Mouse (Mus musculus): ENCODE measurements at regions not wholly inside any gene's neighbourhood (a gene's known extent, or its start where the extent isn't known, plus 50 kb on each side); places are given as distances from the start of the nearest gene placed in this dataset.
A peak's percentile ranks its signal among the peaks of the same experiment; 100 is the strongest.
"Not testable (repeated sequence)": the region's sequence is repeated elsewhere in the genome, so short reads cannot be mapped to it uniquely, and the experiment has no call there.

DNA sequence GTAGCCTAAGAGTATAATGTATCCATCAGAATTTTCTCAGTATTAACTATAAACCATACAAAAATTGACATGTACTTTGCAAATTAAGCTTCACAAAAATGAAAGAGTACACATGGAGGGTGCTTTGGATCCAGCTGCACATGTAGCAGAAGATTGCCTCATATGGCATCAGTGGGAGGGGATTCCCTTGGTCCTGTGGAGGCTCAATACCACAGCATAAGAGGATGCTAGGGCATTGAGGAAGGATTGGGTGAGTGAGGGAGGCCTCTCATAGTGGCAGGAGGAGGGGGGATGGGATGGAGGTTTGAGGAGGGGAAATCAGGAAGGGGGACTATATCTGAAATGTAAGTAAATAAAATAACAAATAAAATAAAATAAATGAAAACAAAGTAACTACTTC is 301.7 kb upstream of the Cntn5 start:
- DNase-seq (ENCODE audit: low read depth), result no peak

DNA sequence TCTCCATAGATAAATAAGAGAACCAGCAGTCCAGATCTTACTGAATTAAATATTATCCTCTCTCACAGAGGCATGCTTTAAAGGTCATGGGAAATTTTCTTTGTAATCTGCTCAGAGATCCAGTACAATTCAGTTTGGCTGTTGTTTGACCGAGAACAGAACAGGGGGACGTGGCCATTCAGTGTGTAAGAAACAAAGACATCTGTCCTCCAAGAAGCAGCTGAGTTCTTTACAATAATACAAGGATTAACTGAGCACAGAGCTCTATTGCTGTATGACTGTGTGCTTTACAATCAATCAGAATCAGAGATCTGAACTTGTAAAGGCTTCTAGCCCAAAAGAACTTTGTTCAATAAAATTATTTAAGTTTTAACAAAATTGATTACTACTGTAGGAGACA is 287.6 kb upstream of the Cntn5 start:
- no peak for DNase-seq (ENCODE audit: low read depth)

GRCm38 (mm10) chr9:11145799-11146198 is 241.2 kb upstream of the Cntn5 start:
- no peak for DNase-seq (ENCODE audit: low read depth)

- no peak for DNase-seq (ENCODE audit: low read depth)
Observed at GRCm38 (mm10) chr9:11126833-11127232, 222.3 kb upstream of the Cntn5 start.

GRCm38 (mm10) chr9:11119153-11119552 is 214.6 kb upstream of the Cntn5 start:
- DNase-seq (ENCODE audit: low read depth), result no peak

DNA sequence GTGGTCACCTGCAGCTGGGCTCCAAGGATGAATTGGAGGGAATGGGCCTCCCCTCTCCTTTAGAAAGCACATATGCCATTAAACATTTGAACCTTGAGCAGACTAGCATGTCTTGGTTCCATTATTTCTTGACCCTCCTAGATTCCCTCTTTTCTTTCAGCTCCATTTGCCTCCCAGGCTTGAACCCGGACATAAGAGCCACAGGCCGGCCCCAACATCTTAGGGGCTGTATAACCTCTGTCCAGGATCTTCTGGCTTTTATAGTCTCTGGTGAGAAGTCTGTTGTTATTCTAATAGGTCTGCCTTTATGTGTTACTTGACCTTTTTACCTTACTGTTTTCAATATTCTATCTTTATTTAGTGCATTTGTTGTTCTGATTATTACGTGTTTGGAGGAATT is 203.3 kb upstream of the Cntn5 start:
- not testable (repeated sequence) for DNase-seq (ENCODE audit: low read depth)

DNA sequence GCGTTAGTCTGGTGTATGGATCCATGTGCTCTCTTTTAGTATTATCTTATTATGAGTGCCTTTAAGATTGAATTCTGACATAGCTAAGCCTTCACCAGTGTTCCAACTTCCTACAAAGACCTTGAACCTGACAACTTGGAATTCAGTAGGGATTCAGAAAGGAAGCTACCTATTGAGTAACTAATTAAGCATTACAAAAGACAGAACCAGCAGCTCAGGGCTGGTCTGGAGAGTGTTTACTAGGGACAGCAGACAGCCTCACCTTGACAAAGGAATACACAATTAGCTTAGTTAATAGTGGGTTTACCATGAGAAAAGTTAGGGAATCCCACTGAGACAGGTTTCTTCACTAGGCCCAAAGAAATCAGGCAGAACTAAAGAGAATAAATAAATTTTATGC is 202.6 kb upstream of the Cntn5 start:
- DNase-seq (ENCODE audit: low read depth), result not testable (repeated sequence)

DNA sequence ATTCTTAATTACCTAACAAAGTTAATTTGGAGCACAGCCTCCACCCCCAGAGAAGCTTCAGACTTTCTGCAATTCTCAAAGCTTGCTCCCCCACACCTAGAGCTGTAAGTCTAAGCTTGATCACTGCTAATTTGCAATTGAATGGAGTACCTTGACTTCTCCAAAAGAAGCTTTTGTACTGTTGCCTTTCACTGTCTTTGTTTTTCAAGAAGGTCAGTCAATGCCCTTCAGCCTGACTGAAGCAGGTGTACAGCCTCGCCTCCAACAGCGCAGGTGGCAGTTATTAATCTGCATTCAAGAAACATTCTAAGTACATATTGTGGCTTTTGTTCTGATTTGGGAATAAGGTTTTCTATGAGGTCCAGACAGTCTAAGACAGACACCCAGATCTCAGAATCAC is 201.7 kb upstream of the Cntn5 start:
- no peak for DNase-seq (ENCODE audit: low read depth)

GRCm38 (mm10) chr9:11103448-11103847 is 198.9 kb upstream of the Cntn5 start:
- DNase-seq (ENCODE audit: low read depth), result peak; percentile 56

- DNase-seq (ENCODE audit: low read depth), result peak; percentile 75
Observed at GRCm38 (mm10) chr9:11092874-11093273, 188.3 kb upstream of the Cntn5 start.

GRCm38 (mm10) chr9:11067125-11067524 is 162.6 kb upstream of the Cntn5 start:
- DNase-seq (ENCODE audit: low read depth), result not testable (repeated sequence)

DNA sequence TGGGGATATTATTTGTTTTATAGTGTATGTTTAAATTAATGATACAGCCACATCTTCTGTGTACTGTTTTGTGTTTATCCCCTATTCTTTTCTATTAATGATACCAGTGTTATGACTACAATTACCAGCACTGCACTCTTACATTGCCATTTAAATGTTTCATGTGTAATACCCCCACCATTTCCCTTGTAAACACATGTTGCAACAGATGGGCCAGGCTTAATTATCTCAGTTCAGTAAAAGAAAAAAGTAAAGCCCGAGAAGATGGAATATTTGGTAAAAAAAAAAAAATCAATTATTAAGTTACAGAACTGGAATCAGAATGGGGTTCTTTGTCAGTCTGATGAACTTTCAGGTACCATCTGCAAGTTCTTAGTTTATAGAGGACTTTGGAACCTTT is 158.3 kb upstream of the Cntn5 start:
- DNase-seq (ENCODE audit: low read depth), result no peak
